Mouse (Mus musculus) midbrain, embryonic 16.5 days (tissue): ENCODE measurements around the gene Gcgr. TPM values are rescaled to one million over a fixed set of nuclear protein-coding genes. Genes with fewer than 3 reads are reported as not detected.
"Not testable (repeated sequence)": the region's sequence is repeated elsewhere in the genome, so short reads cannot be mapped to it uniquely, and the experiment has no call there.

ENCODE experiments used
- ATAC-seq: fragments of 200-750 bp; cut with Nextera tagmentation; 2 replicates; pipeline ENCODE4 v1.8.0; 2017; ENCODE audit warnings: moderate TSS enrichment
- H3K27ac ChIP-seq: fragments of 300-500 bp; sonication (generic); 2 replicates; pipeline ENCODE4 v1.5.1; 2014; ENCODE audit warnings: mild to moderate bottlenecking, low read length, mixed read lengths
- H3K27me3 ChIP-seq: fragments of 300-500 bp; sonication (generic); 2 replicates; pipeline ENCODE4 v1.6.1; 2014; ENCODE audit warnings: low read depth, low read length, mixed read lengths; ENCODE audit not compliant: control insufficient read depth, insufficient read depth
- H3K36me3 ChIP-seq: fragments of 300-500 bp; sonication (generic); 2 replicates; pipeline ENCODE4 v1.6.1; 2014; ENCODE audit warnings: mild to moderate bottlenecking, low read length, moderate library complexity, mixed read lengths; ENCODE audit not compliant: control insufficient read depth, insufficient read depth
- H3K4me1 ChIP-seq: fragments of 300-500 bp; sonication (generic); 2 replicates; pipeline ENCODE4 v1.6.1; 2014; ENCODE audit warnings: mild to moderate bottlenecking, low read length, mixed read lengths; ENCODE audit not compliant: control insufficient read depth, insufficient read depth
- H3K4me2 ChIP-seq: fragments of 300-500 bp; sonication (generic); 2 replicates; pipeline ENCODE4 v1.6.1; 2014; ENCODE audit warnings: mild to moderate bottlenecking, low read length, mixed read lengths
- H3K4me3 ChIP-seq: fragments of 300-500 bp; sonication (generic); 2 replicates; pipeline ENCODE4 v1.5.1; 2014; ENCODE audit warnings: low read depth, mild to moderate bottlenecking, low read length, moderate library complexity, mixed read lengths
- H3K9ac ChIP-seq: fragments of 300-500 bp; sonication (generic); 2 replicates; pipeline ENCODE4 v1.6.1; 2014; ENCODE audit warnings: low read depth, low read length, mixed read lengths
- H3K9me3 ChIP-seq: fragments of 300-500 bp; sonication (generic); replicated peaks from 2 replicates; pipeline ENCODE4 v1.6.1; 2014; ENCODE audit warnings: mild to moderate bottlenecking, low read length, mixed read lengths; ENCODE audit not compliant: control insufficient read depth, poor library complexity, severe bottlenecking
- WGBS: fragments of 180-500 bp; shearing (Covaris S2); extraction: QIAGEN DNeasy Blood & Tissue Kit; methylation state at CpG from one replicate; pipeline ENCODE4 v1.1.7; 2014; 5-methylcytosine and 5-hydroxymethylcytosine counted together
- polyA plus RNA-seq: library from polyadenylated mRNA; unstranded; fragments of >200 nt; fragmentation: Nextera tagmentation; extraction: Ambion mirVana; gene quantifications from 2 replicates; pipeline ENCODE4 v1.2.1, GENCODE M21; 2015

Gene Gcgr
- polyA plus RNA-seq, 1 experiment from 2014 or later = 0.13 TPM

- H3K4me3 ChIP-seq = peak within 1 kb of the TSS; percentile 86
- H3K27me3 ChIP-seq = no peaks in the 10 kb centered on the region
- H3K9me3 ChIP-seq = no peaks in the 10 kb centered on the region
- H3K27ac ChIP-seq = peak within 1 kb of the TSS; percentile 90
- peak; percentile 70 for ATAC-seq
- peak within 1 kb of the TSS; percentile 99 for H3K4me2 ChIP-seq
- peak within 1 kb of the TSS; percentile 99 for H3K9ac ChIP-seq
- peaks cover 23% of the 10 kb centered on the region for H3K4me1 ChIP-seq
- WGBS = 3% methylated on average over 74 of the region's 75 CpGs
- H3K36me3 ChIP-seq = peaks cover 20% of the 10 kb centered on the region
These were observed 51.2 kb downstream of the Gcgr start, which contains the start of gene Arhgdia for GRCm38 (mm10) chr11:120581490-120582267. TSS of gene Arhgdia (minus strand) at chr11:120581624.

GRCm38 (mm10) chr11:120582268-120582981 lies 51.9 kb downstream of the Gcgr start:
- Histone ChIP-seq H3K4me3 (peak overlapping the region; percentile 86), H3K27ac (peak overlapping the region; percentile 90), H3K36me3 (peaks cover 23% of the 10 kb centered on the region), H3K27me3 (no peaks in the 10 kb centered on the region), H3K4me1 (peaks cover 23% of the 10 kb centered on the region), H3K9ac (peak overlapping the region; percentile 99), H3K9me3 (no peaks in the 10 kb centered on the region), H3K4me2 (peak overlapping the region; percentile 72)
- 69% methylated on average over 8 of the region's 8 CpGs for WGBS
- ATAC-seq = no peak

GRCm38 (mm10) chr11:120582982-120583293 lies 52.4 kb downstream of the Gcgr start:
- not testable (repeated sequence) for H3K27me3 ChIP-seq, H3K4me2 ChIP-seq, H3K9ac ChIP-seq, ATAC-seq, H3K9me3 ChIP-seq, H3K4me3 ChIP-seq
- 95% methylated on average over 2 of the region's 2 CpGs for WGBS
- Histone ChIP-seq H3K36me3 (peaks cover 22% of the 10 kb centered on the region), H3K27ac (peak overlapping the region; percentile 90; the same call in 1 of the 2 replicates), H3K4me1 (peaks cover 23% of the 10 kb centered on the region)

- Histone ChIP-seq H3K36me3 (peaks cover 18% of the 10 kb centered on the region), H3K4me3 (no peak overlapping the region), H3K4me2 (no peak overlapping the region), H3K27me3 (no peaks in the 10 kb centered on the region), H3K9ac (no peak overlapping the region), H3K4me1 (peaks cover 23% of the 10 kb centered on the region), H3K9me3 (no peaks in the 10 kb centered on the region), H3K27ac (no peak overlapping the region)
- no peak for ATAC-seq
- WGBS = 87% methylated on average over 1 of the region's 1 CpGs
These were observed 53.4 kb downstream of the Gcgr start for GRCm38 (mm10) chr11:120583937-120584336.

GRCm38 (mm10) chr11:120588531-120588930 lies 58.0 kb downstream of the Gcgr start:
- Histone ChIP-seq H3K9ac (no peak overlapping the region), H3K4me1 (no peaks in the 10 kb centered on the region), H3K4me3 (no peak overlapping the region), H3K4me2 (no peak overlapping the region), H3K9me3 (no peaks in the 10 kb centered on the region), H3K27me3 (no peaks in the 10 kb centered on the region), H3K27ac (no peak overlapping the region), H3K36me3 (peaks cover 26% of the 10 kb centered on the region)
- ATAC-seq = no peak
- 95% methylated on average over 6 of the region's 6 CpGs for WGBS

Other genes starting within 250 kb of the Gcgr start
- gene Actg1, start 182.2 kb upstream of the Gcgr start, polyA plus RNA-seq = 4,277 and 4,299 TPM in 2 replicates
- 1.2 and 1.3 TPM in 2 replicates for gene Fscn2, start 169.2 kb upstream of the Gcgr start, polyA plus RNA-seq
- 119 and 126 TPM in 2 replicates for gene Faap100, start 151.9 kb upstream of the Gcgr start, polyA plus RNA-seq
- 28.7 and 30.4 TPM in 2 replicates for gene Nploc4, start 93.0 kb upstream of the Gcgr start, polyA plus RNA-seq
- gene Tspan10, start 88.1 kb upstream of the Gcgr start, polyA plus RNA-seq = not detected in 2 replicates
- gene Pde6g, start 77.2 kb upstream of the Gcgr start, polyA plus RNA-seq = 0.34 and 0.36 TPM in 2 replicates
- 10.9 and 11.7 TPM in 2 replicates for gene Oxld1, start 72.6 kb upstream of the Gcgr start, polyA plus RNA-seq
- gene Ccdc137, start 72.6 kb upstream of the Gcgr start, polyA plus RNA-seq = 25.4 and 28.2 TPM in 2 replicates
- 51.5 and 58.7 TPM in 2 replicates for gene Arl16, start 63.1 kb upstream of the Gcgr start, polyA plus RNA-seq
- gene Mrpl12, start 46.1 kb upstream of the Gcgr start, polyA plus RNA-seq = 118 and 130 TPM in 2 replicates
- 23.1 and 24.8 TPM in 2 replicates for gene Slc25a10, start 38.9 kb upstream of the Gcgr start, polyA plus RNA-seq
- 232 and 233 TPM in 2 replicates for gene Mcrip1, start 19.0 kb downstream of the Gcgr start, polyA plus RNA-seq
- not detected in 2 replicates for gene Ppp1r27, start 20.4 kb downstream of the Gcgr start, polyA plus RNA-seq
- gene P4hb, start 42.6 kb downstream of the Gcgr start, polyA plus RNA-seq = 233 and 257 TPM in 2 replicates
- 439 and 443 TPM in 2 replicates for gene Arhgdia, start 50.9 kb downstream of the Gcgr start, polyA plus RNA-seq
- gene Alyref, start 67.7 kb downstream of the Gcgr start, polyA plus RNA-seq = 194 and 223 TPM in 2 replicates
- gene Anapc11, start 67.7 kb downstream of the Gcgr start, polyA plus RNA-seq = 189 and 196 TPM in 2 replicates
- not detected in 2 replicates for gene Npb, start 77.8 kb downstream of the Gcgr start, polyA plus RNA-seq
- 218 and 239 TPM in 2 replicates for gene Pcyt2, start 87.2 kb downstream of the Gcgr start, polyA plus RNA-seq
- gene Sirt7, start 94.5 kb downstream of the Gcgr start, polyA plus RNA-seq = 39.3 and 46.2 TPM in 2 replicates
- gene Mafg, start 102.9 kb downstream of the Gcgr start, polyA plus RNA-seq = 37.5 and 39.1 TPM in 2 replicates
- gene Pycr1, start 113.1 kb downstream of the Gcgr start, polyA plus RNA-seq = 18.1 TPM in 2 replicates
- gene Myadml2, start 117.5 kb downstream of the Gcgr start, polyA plus RNA-seq = 1.1 TPM in 2 replicates
- gene Notum, start 130.5 kb downstream of the Gcgr start, polyA plus RNA-seq = 1.1 and 1.9 TPM in 2 replicates
- gene Aspscr1, start 142.3 kb downstream of the Gcgr start, polyA plus RNA-seq = 144 and 145 TPM in 2 replicates
- 88.8 and 92.2 TPM in 2 replicates for gene Cenpx, start 183.0 kb downstream of the Gcgr start, polyA plus RNA-seq
- gene Lrrc45, start 183.2 kb downstream of the Gcgr start, polyA plus RNA-seq = 86.6 and 87.9 TPM in 2 replicates
- 624 and 719 TPM in 2 replicates for gene Rac3, start 190.8 kb downstream of the Gcgr start, polyA plus RNA-seq
- gene Dcxr, start 196.6 kb downstream of the Gcgr start, polyA plus RNA-seq = 5.8 and 7.0 TPM in 2 replicates
- 0.87 and 1.6 TPM in 2 replicates for gene Cbr2, start 201.4 kb downstream of the Gcgr start, polyA plus RNA-seq
- 1.3 and 2.8 TPM in 2 replicates for gene Hmga1b, start 232.1 kb downstream of the Gcgr start, polyA plus RNA-seq